Mouse (Mus musculus) adrenal gland (tissue): ENCODE measurements around the gene Cfap97d2.

Source experiments
- intact Hi-C: fragments of 180-260 bp; cut with DNase I; formaldehyde crosslinking; loops from one replicate; pipeline ENCODE4 v1.15.1; 2025

Gene Cfap97d2

GRCm38 (mm10) chr8:13686426-13686825 is 19.3 kb upstream of the Cfap97d2 start:
- intact Hi-C loops, result no loop called here

GRCm38 (mm10) chr8:13687101-13687717 is 18.5 kb upstream of the Cfap97d2 start:
- intact Hi-C loops, result no loop called here

GRCm38 (mm10) chr8:13687941-13688340 is 17.7 kb upstream of the Cfap97d2 start:
- intact Hi-C loops, result no loop called here

GRCm38 (mm10) chr8:13688461-13688860 is 17.2 kb upstream of the Cfap97d2 start:
- intact Hi-C loops, result no loop called here

- intact Hi-C loops, result no loop called here
These were observed 16.4 kb upstream of the Cfap97d2 start for GRCm38 (mm10) chr8:13689331-13689730.

- intact Hi-C loops, result no loop called here
These were observed 13.2 kb upstream of the Cfap97d2 start for GRCm38 (mm10) chr8:13692302-13693066.

GRCm38 (mm10) chr8:13694735-13695134 is 11.0 kb upstream of the Cfap97d2 start:
- intact Hi-C loops, result no loop called here

GRCm38 (mm10) chr8:13695203-13695867 is 10.4 kb upstream of the Cfap97d2 start:
- intact Hi-C loops, result no loop called here

- intact Hi-C loops, result no loop called here
These were observed 9.5 kb upstream of the Cfap97d2 start for GRCm38 (mm10) chr8:13696157-13696556.

- intact Hi-C loops, result no loop called here
These were observed 8.5 kb upstream of the Cfap97d2 start for GRCm38 (mm10) chr8:13697196-13697595.

- intact Hi-C loops, result no loop called here
These were observed 8.0 kb upstream of the Cfap97d2 start for GRCm38 (mm10) chr8:13697681-13698080.

- intact Hi-C loops, result no loop called here
These were observed 7.4 kb upstream of the Cfap97d2 start for GRCm38 (mm10) chr8:13698281-13698680.

- intact Hi-C loops, result no loop called here
These were observed 6.3 kb upstream of the Cfap97d2 start for GRCm38 (mm10) chr8:13699323-13699949.

- intact Hi-C loops, result no loop called here
These were observed 2.9 kb upstream of the Cfap97d2 start for GRCm38 (mm10) chr8:13702755-13703154.

GRCm38 (mm10) chr8:13703756-13704155 is 1.9 kb upstream of the Cfap97d2 start:
- intact Hi-C loops, result no loop called here

- intact Hi-C loops, result no loop called here
These were observed 1.4 kb upstream of the Cfap97d2 start for GRCm38 (mm10) chr8:13704301-13704700.

- intact Hi-C loops, result no loop called here
These were observed 1.2 kb downstream of the Cfap97d2 start for GRCm38 (mm10) chr8:13706918-13707317.

GRCm38 (mm10) chr8:13708514-13708913 is 2.8 kb downstream of the Cfap97d2 start:
- intact Hi-C loops, result no loop called here

- intact Hi-C loops, result no loop called here
These were observed 13.3 kb downstream of the Cfap97d2 start for GRCm38 (mm10) chr8:13718980-13719379.

- intact Hi-C loops, result loop anchor here (5.0 kb wide), 2 partner anchors 123 to 173 kb away; no protein-coding TSS in a partner anchor
These were observed 20.0 kb downstream of the Cfap97d2 start for GRCm38 (mm10) chr8:13725722-13726121.

- intact Hi-C loops, result loop anchor here (5.0 kb wide), 2 partner anchors 125 to 175 kb away; no protein-coding TSS in a partner anchor
These were observed 21.9 kb downstream of the Cfap97d2 start for GRCm38 (mm10) chr8:13727469-13728094.
